Mouse (Mus musculus) MEL (cell line): ENCODE measurements at regions not wholly inside any gene's neighbourhood (a gene's known extent, or its start where the extent isn't known, plus 50 kb on each side); places are given as distances from the start of the nearest gene placed in this dataset.

Source experiments
- DNase-seq: peaks from one replicate; pipeline ENCODE4 v3.0.0; 2011; ENCODE audit warnings: low read depth, low spot score
- H3K27ac ChIP-seq: 2 replicates; pipeline ENCODE4 v1.5.1; 2012; ENCODE audit warnings: low read depth, mild to moderate bottlenecking, control low read depth, low read length, moderate library complexity; ENCODE audit not compliant: control insufficient read depth
- H3K27me3 ChIP-seq, 2 experiments: fragments of 150-350 bp in 1 of 2; sonication (generic) in 1 of 2; 2 replicates each; pipeline ENCODE4 v1.6.1; 2012; ENCODE audit warnings: low read length in 2 of 2, mild to moderate bottlenecking in 2 of 2, improper control_type of control experiment in 1 of 2, moderate library complexity in 1 of 2; ENCODE audit not compliant: insufficient read depth in 2 of 2, control insufficient read depth in 1 of 2
- H3K36me3 ChIP-seq, 2 experiments: 2 replicates each; pipeline ENCODE4 v1.6.1; 2012 to 2014; ENCODE audit warnings: low read length in 2 of 2, improper control_type of control experiment in 1 of 2, inconsistent platforms in 1 of 2, mild to moderate bottlenecking in 1 of 2; ENCODE audit not compliant: insufficient read depth in 2 of 2, control insufficient read depth in 1 of 2
- H3K4me1 ChIP-seq, 2 experiments: fragments of 150-350 bp in 1 of 2; sonication (generic) in 1 of 2; 2 replicates each; pipeline ENCODE4 v1.6.1; 2012; ENCODE audit warnings: low read length in 2 of 2, improper control_type of control experiment in 1 of 2, mild to moderate bottlenecking in 1 of 2; ENCODE audit not compliant: insufficient read depth in 2 of 2, control insufficient read depth in 1 of 2
- H3K4me3 ChIP-seq, 2 experiments: fragments of 150-350 bp in 1 of 2; sonication (generic) in 1 of 2; 2 replicates each; pipeline ENCODE4 v1.5.1; 2012; ENCODE audit warnings: low read depth in 2 of 2, low read length in 2 of 2, mild to moderate bottlenecking in 2 of 2, moderate library complexity in 2 of 2, control low read depth in 1 of 2, improper control_type of control experiment in 1 of 2; ENCODE audit not compliant: control insufficient read depth in 1 of 2, insufficient read depth in 1 of 2
- H3K79me2 ChIP-seq: 2 replicates; pipeline ENCODE4 v1.6.1; 2012; ENCODE audit warnings: mild to moderate bottlenecking, low read length, moderate library complexity; ENCODE audit not compliant: control insufficient read depth, poor library complexity, insufficient read depth
- H3K9ac ChIP-seq: 2 replicates; pipeline ENCODE4 v1.6.1; 2012; ENCODE audit warnings: low read depth, mild to moderate bottlenecking, control low read depth, low read length, moderate library complexity; ENCODE audit not compliant: control insufficient read depth, poor library complexity, severe bottlenecking
- H3K9me3 ChIP-seq: fragments of 150-350 bp; sonication (generic); replicated peaks from 2 replicates; pipeline ENCODE4 v1.6.1; 2012; ENCODE audit warnings: mild to moderate bottlenecking, low read length, improper control_type of control experiment, moderate library complexity; ENCODE audit not compliant: insufficient read depth
- CHD1 ChIP-seq: IDR thresholded peaks from 2 replicates; pipeline ENCODE4 v1.6.1; 2012; ENCODE audit warnings: low read depth, mild to moderate bottlenecking, inconsistent platforms, low read length, improper control_type of control experiment
- CTCF ChIP-seq, 3 experiments: IDR thresholded peaks in 2 of 3; conservative IDR thresholded peaks in 1 of 3; 2 replicates each; pipeline ENCODE4 v1.5.1; 2011 to 2012; ENCODE audit warnings: low read length in 3 of 3, low read depth in 2 of 3, mild to moderate bottlenecking in 2 of 3, improper control_type of control experiment in 1 of 3, inconsistent platforms in 1 of 3, mixed read lengths in 1 of 3, moderate library complexity in 1 of 3; ENCODE audit not compliant: control insufficient read depth in 1 of 3, insufficient read depth in 1 of 3, poor library complexity in 1 of 3, severe bottlenecking in 1 of 3
- EP300 ChIP-seq, 2 experiments: IDR thresholded peaks; 2 replicates each; pipeline ENCODE4 v1.6.1; 2011; ENCODE audit warnings: improper control_type of control experiment in 2 of 2, low read length in 2 of 2, low read depth in 1 of 2, mild to moderate bottlenecking in 1 of 2
- GABPA ChIP-seq: IDR thresholded peaks from 2 replicates; pipeline ENCODE4 v1.6.1; 2012; ENCODE audit warnings: low read depth, mild to moderate bottlenecking, inconsistent platforms, low read length, improper control_type of control experiment, moderate library complexity
- GATA1 ChIP-seq: IDR thresholded peaks from 2 replicates; pipeline ENCODE4 v1.6.1; 2011; ENCODE audit warnings: low read depth, low read length, improper control_type of control experiment
- JUND ChIP-seq: IDR thresholded peaks from 2 replicates; pipeline ENCODE4 v1.6.1; 2011; ENCODE audit warnings: low read depth, mild to moderate bottlenecking, improper control_type of control experiment, low read length
- KAT2A ChIP-seq: conservative IDR thresholded peaks from 2 replicates; pipeline ENCODE4 v1.6.1; 2012; ENCODE audit warnings: low read depth, low read length, improper control_type of control experiment, inconsistent platforms
- MAFK ChIP-seq: IDR thresholded peaks from 2 replicates; pipeline ENCODE4 v1.6.1; 2011; ENCODE audit warnings: low read depth, mild to moderate bottlenecking, low read length, improper control_type of control experiment, borderline replicate concordance
- MAZ ChIP-seq: IDR thresholded peaks from 2 replicates; pipeline ENCODE4 v1.6.1; 2012; ENCODE audit warnings: low read depth, mild to moderate bottlenecking, inconsistent platforms, low read length, improper control_type of control experiment
- NELFE ChIP-seq: IDR thresholded peaks from 2 replicates; pipeline ENCODE4 v1.6.1; 2011; ENCODE audit warnings: low read depth, low read length, improper control_type of control experiment
- NRF1 ChIP-seq: IDR thresholded peaks from 2 replicates; pipeline ENCODE4 v1.6.1; 2014; ENCODE audit warnings: low read depth, mild to moderate bottlenecking, inconsistent platforms, low read length, improper control_type of control experiment, moderate library complexity; ENCODE audit not compliant: poor library complexity, insufficient read depth, severe bottlenecking
- POLR2A ChIP-seq, 2 experiments: IDR thresholded peaks; 2 replicates each; pipeline ENCODE4 v1.6.1; 2011 to 2012; ENCODE audit warnings: low read length in 2 of 2, mild to moderate bottlenecking in 2 of 2, control low read depth in 1 of 2, improper control_type of control experiment in 1 of 2, low read depth in 1 of 2, moderate library complexity in 1 of 2; ENCODE audit not compliant: control insufficient read depth in 1 of 2, insufficient read depth in 1 of 2, poor library complexity in 1 of 2
- TBP ChIP-seq: IDR thresholded peaks from 2 replicates; pipeline ENCODE4 v1.8.0; 2011; ENCODE audit warnings: low read depth, low read length, improper control_type of control experiment
- TCF12 ChIP-seq: IDR thresholded peaks from 2 replicates; pipeline ENCODE4 v1.6.1; 2014; ENCODE audit warnings: low read depth, mild to moderate bottlenecking, inconsistent platforms, low read length, improper control_type of control experiment, moderate library complexity
- USF2 ChIP-seq, 2 experiments: IDR thresholded peaks; 2 replicates each; pipeline ENCODE4 v1.6.1; 2011 to 2012; ENCODE audit warnings: improper control_type of control experiment in 2 of 2, low read length in 2 of 2, borderline replicate concordance in 1 of 2, inconsistent platforms in 1 of 2, low read depth in 1 of 2, mild to moderate bottlenecking in 1 of 2; ENCODE audit not compliant: insufficient read depth in 1 of 2
- ZC3H11A ChIP-seq: IDR thresholded peaks from 2 replicates; pipeline ENCODE4 v1.6.1; 2012; ENCODE audit warnings: low read depth, mild to moderate bottlenecking, inconsistent platforms, low read length, improper control_type of control experiment
- ZKSCAN1 ChIP-seq: IDR thresholded peaks from 2 replicates; pipeline ENCODE4 v1.6.1; 2012; ENCODE audit warnings: low read depth, mild to moderate bottlenecking, inconsistent platforms, low read length, improper control_type of control experiment, moderate library complexity
- ZMIZ1 ChIP-seq: IDR thresholded peaks from 2 replicates; pipeline ENCODE4 v1.6.1; 2012; ENCODE audit warnings: low read depth, mild to moderate bottlenecking, inconsistent platforms, low read length, improper control_type of control experiment, moderate library complexity

DNA sequence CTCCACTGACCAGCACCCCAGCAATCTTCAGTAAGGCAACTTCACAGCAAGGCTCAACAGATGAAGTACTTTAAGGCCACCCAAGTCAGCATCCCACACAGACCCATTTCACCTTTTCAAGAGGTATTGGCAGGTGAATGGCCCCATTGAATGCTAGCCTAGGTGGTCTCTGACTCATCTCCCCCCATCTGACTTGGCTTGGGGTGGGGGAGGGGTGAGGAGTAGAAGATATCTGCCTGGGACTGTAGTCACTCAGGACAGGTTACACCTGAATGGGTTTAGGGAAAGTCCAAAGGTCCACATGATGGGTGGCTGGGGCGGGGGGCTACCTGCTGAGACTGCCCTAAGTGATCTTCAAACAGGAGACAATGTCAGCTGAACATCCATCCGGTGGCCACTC is 104.0 kb upstream of the Tle3 start:
- H3K4me3 ChIP-seq, result no peak overlapping the region
- TF ChIP-seq TCF12 (no peak), CHD1 (no peak), POLR2A (IDR thresholded peaks at IDR 0.05; ENCODE audit: control insufficient read depth in 1 of 2, insufficient read depth in 1 of 2, low read depth in 1 of 2, low read length in 2 of 2, poor library complexity in 1 of 2) (no peak), USF2 (IDR thresholded peaks at IDR 0.05; ENCODE audit: borderline replicate concordance in 1 of 2, insufficient read depth in 1 of 2, low read depth in 1 of 2, low read length in 2 of 2) (no peak), ZKSCAN1 (no peak), KAT2A (no peak), MAZ (no peak), GATA1 (no peak), NELFE (no peak)
- no peaks in the 10 kb centered on the region for H3K79me2 ChIP-seq
- peaks cover 0 to 7% of the 10 kb centered on the region in 2 experiments; a peak in 2 of 4 replicates for H3K36me3 ChIP-seq
- H3K27me3 ChIP-seq, result no peaks in the 10 kb centered on the region
- no peak for DNase-seq
- no peak overlapping the region for H3K9ac ChIP-seq
- H3K9me3 ChIP-seq, result no peaks in the 10 kb centered on the region
- H3K4me1 ChIP-seq, result peaks cover under 1 to 15% of the 10 kb centered on the region in 2 experiments; a peak in 3 of 4 replicates
- no peak overlapping the region for H3K27ac ChIP-seq

DNA sequence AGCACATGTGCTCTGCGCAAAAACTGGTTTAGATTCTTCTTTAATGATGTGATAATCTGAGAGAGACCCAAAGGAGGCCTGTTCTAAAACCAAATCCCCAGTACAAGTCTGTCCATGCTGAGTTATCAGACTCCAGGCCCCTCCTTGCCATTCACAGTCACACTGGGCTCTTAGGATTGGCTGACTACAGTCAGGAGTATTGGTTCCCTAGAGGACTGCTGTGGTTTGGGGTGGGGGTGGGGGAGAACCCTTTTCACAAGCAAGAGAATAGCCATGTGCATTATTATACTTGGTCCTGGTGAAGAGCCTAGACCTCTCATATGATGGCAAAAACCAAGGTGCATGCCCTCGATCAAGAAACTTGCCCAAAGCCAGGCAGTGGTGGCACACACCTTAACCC is 103.5 kb upstream of the Tle3 start:
- no peak overlapping the region for H3K9ac ChIP-seq
- peaks cover 0 to 7% of the 10 kb centered on the region in 2 experiments; a peak in 2 of 4 replicates for H3K36me3 ChIP-seq
- no peak for DNase-seq
- no peak overlapping the region for H3K27ac ChIP-seq
- H3K4me1 ChIP-seq, result peaks cover 2 to 19% of the 10 kb centered on the region in 2 experiments; a peak in 3 of 4 replicates
- no peaks in the 10 kb centered on the region for H3K9me3 ChIP-seq
- no peak overlapping the region for H3K4me3 ChIP-seq
- H3K27me3 ChIP-seq, result no peaks in the 10 kb centered on the region
- TF ChIP-seq ZC3H11A (no peak), TCF12 (no peak), CTCF (IDR thresholded peaks at IDR 0.05 in 2 of 3, conservative IDR thresholded peaks at IDR 0.05 in 1 of 3; ENCODE audit: control insufficient read depth in 1 of 3, insufficient read depth in 1 of 3, low read depth in 2 of 3, low read length in 3 of 3, poor library complexity in 1 of 3, severe bottlenecking in 1 of 3) (no peak), ZMIZ1 (no peak), NRF1 (no peak), GABPA (no peak), POLR2A (IDR thresholded peaks at IDR 0.05; ENCODE audit: control insufficient read depth in 1 of 2, insufficient read depth in 1 of 2, low read depth in 1 of 2, low read length in 2 of 2, poor library complexity in 1 of 2) (no peak), MAFK (no peak), TBP (no peak), NELFE (no peak), USF2 (IDR thresholded peaks at IDR 0.05; ENCODE audit: borderline replicate concordance in 1 of 2, insufficient read depth in 1 of 2, low read depth in 1 of 2, low read length in 2 of 2) (no peak), MAZ (no peak), JUND (no peak), EP300 (IDR thresholded peaks at IDR 0.05; ENCODE audit: low read depth in 1 of 2, low read length in 2 of 2) (no peak)
- no peaks in the 10 kb centered on the region for H3K79me2 ChIP-seq
